ENCODE assay signal across 18 mouse cellular contexts in genomic region chr10:117018281-117018840, GRCm38 (mm10). TPM values are rescaled to one million over a fixed set of nuclear protein-coding genes. Genes with fewer than 3 reads are reported as not detected.
DNase-seq lines count a peak whose midpoint lies in the region; ATAC-seq and TF ChIP-seq lines count a peak whose summit lies in the region.
"Had no signal": no experiment of that assay in that cellular context is flagged by ENCODE, and none has a peak within 500 bp of the region (broad histone marks: within the 10 kb centered on the region; RNA-seq: fewer than 3 reads in every experiment).

No protein-coding gene starts in this region.

- WGBS in neural tube, embryonic 12.5 days, result 55% methylated on average over 7 of the region's 7 CpGs

- intact Hi-C loops in heart, postnatal 10 days (cut with DNase I), result no loop called here

- DNase-seq in embryo, embryonic 10.5 days (ENCODE audit: low spot score), result peak; percentile 30
- DNase-seq in embryo, embryonic 10 days (ENCODE audit: low spot score), result no peak
- DNase-seq in neural tube, embryonic 10.5 days (ENCODE audit: extremely low spot score, low spot score), result no peak
- DNase-seq in heart, postnatal 10 days, result peak; percentile 56 to 62
- DNase-seq in spleen, adult 12 weeks (ENCODE audit: low spot score), result no peak
- no peak for DNase-seq in adrenal gland, adult (ENCODE audit: inconsistent age in 2 of 2, low spot score in 1 of 2)
- DNase-seq: kidney, postnatal 14 days; layer of hippocampus, postnatal 36 days; lung, postnatal 14 days had no signal

- H3K9me3 ChIP-seq in neural tube, embryonic 12.5 days, result no peaks in the 10 kb centered on the region
- H3K9me3 ChIP-seq: intestine, embryonic 15.5 days had no signal

- no peaks in the 10 kb centered on the region for H3K36me3 ChIP-seq in neural tube, embryonic 12.5 days
- H3K36me3 ChIP-seq in myocyte (ENCODE audit: control insufficient read depth, insufficient read depth), result no peaks in the 10 kb centered on the region
- H3K36me3 ChIP-seq: intestine, embryonic 15.5 days had no signal

- no peak overlapping the region for H3K4me3 ChIP-seq in neural tube, embryonic 12.5 days
- H3K4me3 ChIP-seq in myocyte, result no peak overlapping the region
- H3K4me3 ChIP-seq: erythroblast, embryonic 14.5 days; intestine, embryonic 15.5 days had no signal

- H3K9ac ChIP-seq in neural tube, embryonic 12.5 days, result 0 out of 2 replicates have a peak overlapping the region, but pooled peaks have one; percentile 17
- H3K9ac ChIP-seq: intestine, embryonic 15.5 days had no signal

- no peak overlapping the region for H3K4me2 ChIP-seq in neural tube, embryonic 12.5 days (replicated peaks)
- H3K4me2 ChIP-seq in myocyte (ENCODE audit: low read depth), result peak overlapping the region; percentile 42
- H3K4me2 ChIP-seq: intestine, embryonic 15.5 days had no signal

- H3K4me1 ChIP-seq in neural tube, embryonic 12.5 days, result peaks cover 11% of the 10 kb centered on the region

- no peaks in the 10 kb centered on the region for H3K79me2 ChIP-seq in myocyte (ENCODE audit: control insufficient read depth, insufficient read depth)

- no peak overlapping the region for H3K27ac ChIP-seq in neural tube, embryonic 12.5 days
- H3K27ac ChIP-seq: intestine, embryonic 15.5 days had no signal

- no peak for ATAC-seq in neural tube, embryonic 12.5 days (ENCODE audit: low FRiP score, low read depth)
- ATAC-seq: intestine, embryonic 15.5 days had no signal

- H3ac ChIP-seq in myocyte (ENCODE audit: control insufficient read depth, insufficient read length), result no peak overlapping the region

- TF ChIP-seq POLR2A in myocyte (IDR thresholded peaks at IDR 0.05; ENCODE audit: insufficient read length, low read depth), result no peak

- no peaks in the 10 kb centered on the region for H3K27me3 ChIP-seq in neural tube, embryonic 12.5 days (replicated peaks)
- no peaks in the 10 kb centered on the region for H3K27me3 ChIP-seq in myocyte (ENCODE audit: control insufficient read depth, insufficient read depth, insufficient read length)

TF ChIP-seq in myocyte, 11 proteins besides CTCF, POLR2A, EP300 and RAD21:
- no peak for TF ChIP-seq TCF3 (IDR thresholded peaks at IDR 0.05; ENCODE audit: insufficient read length, low read depth)
TF ChIP-seq in myocyte: peak in this region for 0.

RNA-seq across cellular contexts. Expression of gene Lrrc10, which starts 26.8 kb away (rescaled TPM):
- 0.14 TPM in 1 of 2 replicates, not detected in the other for polyA plus RNA-seq in neural tube, embryonic 12.5 days (2016; fragmentation: Nextera tagmentation; extraction: Ambion mirVana)
- 100 to 1,000 TPM; 156 to 283 TPM for total RNA-seq in heart, postnatal 10 days (2021)
- not detected for polyA plus RNA-seq in myocyte (2012; fragmentation: generic; extraction: Trizol)
- total RNA-seq: common myeloid progenitor, adult 5-6 weeks; liver, adult 2 months; monocyte, adult 5-6 weeks had no signal
- polyA plus RNA-seq: C2C12; erythroblast, embryonic 14.5 days; intestine, embryonic 15.5 days; liver, adult 2 months had no signal

RNA-seq across cellular contexts. Expression of gene Best3, which starts 32.2 kb away (rescaled TPM):
- 0.09 and 0.28 TPM in 2 replicates for polyA plus RNA-seq in neural tube, embryonic 12.5 days (2016; fragmentation: Nextera tagmentation; extraction: Ambion mirVana)
- total RNA-seq in heart, postnatal 10 days (2021), result 1 to 10 TPM; 1.4 to 1.7 TPM
- polyA plus RNA-seq in myocyte (2012; fragmentation: generic; extraction: Trizol), result 1.4 TPM
- total RNA-seq: common myeloid progenitor, adult 5-6 weeks; liver, adult 2 months; monocyte, adult 5-6 weeks had no signal
- polyA plus RNA-seq: erythroblast, embryonic 14.5 days; intestine, embryonic 15.5 days; liver, adult 2 months had no signal

RNA-seq across cellular contexts. Expression of gene Cct2, which starts 45.3 kb away (rescaled TPM):
- 265 and 280 TPM in 2 replicates for polyA plus RNA-seq in neural tube, embryonic 12.5 days (2016; fragmentation: Nextera tagmentation; extraction: Ambion mirVana)
- 100 to 1,000 TPM; 160 to 179 TPM for total RNA-seq in heart, postnatal 10 days (2021)
- polyA plus RNA-seq in myocyte (2012; fragmentation: generic; extraction: Trizol), result 384 TPM

RNA-seq across cellular contexts. Expression of gene Gm10271, which starts 46.0 kb away (rescaled TPM):
- polyA plus RNA-seq in neural tube, embryonic 12.5 days (2016; fragmentation: Nextera tagmentation; extraction: Ambion mirVana), result not detected in 2 replicates
- not detected for total RNA-seq in heart, postnatal 10 days (2021)
- not detected for polyA plus RNA-seq in myocyte (2012; fragmentation: generic; extraction: Trizol)
- total RNA-seq: common myeloid progenitor, adult 5-6 weeks; layer of hippocampus, postnatal 36 days; liver, adult 2 months; monocyte, adult 5-6 weeks had no signal
- polyA plus RNA-seq: C2C12; erythroblast, embryonic 14.5 days; gonadal fat pad, adult 2 months; intestine, embryonic 15.5 days; liver, adult 2 months had no signal

Comparison
In these comparisons a context has a peak if more than half of its experiments do, and no peak if none do; other contexts are left out.
1. DNase-seq: peak in embryo, embryonic 10.5 days (single experiment) and heart, postnatal 10 days (2 of 2); none in embryo, embryonic 10 days (single experiment), neural tube, embryonic 10.5 days (single experiment), spleen, adult 12 weeks (single experiment) and adrenal gland, adult (0 of 2).